Mouse (Mus musculus): ENCODE data around the gene Pdlim1. TPM values are rescaled to one million over a fixed set of nuclear protein-coding genes. Genes with fewer than 3 reads are reported as not detected.

Gene Pdlim1
- total and polyA plus RNA-seq, 2 experiments = 23.6 to 44.6 TPM

- Histone ChIP-seq H3K27ac (replicated peaks; ENCODE audit: insufficient read depth, low read depth, low read length) (no peak overlapping the region), H3K9ac (ENCODE audit: low read depth, low read length) (no peak overlapping the region), H3K4me3 (ENCODE audit: insufficient read depth, low read depth, low read length) (no peak overlapping the region), H3K4me1 (ENCODE audit: control insufficient read depth, insufficient read depth, low read length) (peaks cover 9% of the 10 kb centered on the region), H3K79me2 (ENCODE audit: control insufficient read depth, insufficient read depth, low read length) (peaks cover 2% of the 10 kb centered on the region; the same call in 1 of the 2 replicates), H3K36me3 (ENCODE audit: control insufficient read depth, insufficient read depth, low read length) (no peaks in the 10 kb centered on the region), H3K27me3 (ENCODE audit: control insufficient read depth, insufficient read depth, low read length) (no peaks in the 10 kb centered on the region)
- WGBS = 81% methylated on average over 10 of the region's 10 CpGs
- DNase-seq (ENCODE audit: extremely low read depth, low read depth, low spot score) = no peak
- TF ChIP-seq POLR2A (IDR thresholded peaks at IDR 0.05; ENCODE audit: extremely low read depth, insufficient read depth, low read length) (no peak), CTCF (IDR thresholded peaks at IDR 0.05; ENCODE audit: low read depth, low read length) (no peak)
Measured at GRCm38 (mm10) chr19:40190596-40190995, 81.0 kb downstream of the Pdlim1 start.

DNA sequence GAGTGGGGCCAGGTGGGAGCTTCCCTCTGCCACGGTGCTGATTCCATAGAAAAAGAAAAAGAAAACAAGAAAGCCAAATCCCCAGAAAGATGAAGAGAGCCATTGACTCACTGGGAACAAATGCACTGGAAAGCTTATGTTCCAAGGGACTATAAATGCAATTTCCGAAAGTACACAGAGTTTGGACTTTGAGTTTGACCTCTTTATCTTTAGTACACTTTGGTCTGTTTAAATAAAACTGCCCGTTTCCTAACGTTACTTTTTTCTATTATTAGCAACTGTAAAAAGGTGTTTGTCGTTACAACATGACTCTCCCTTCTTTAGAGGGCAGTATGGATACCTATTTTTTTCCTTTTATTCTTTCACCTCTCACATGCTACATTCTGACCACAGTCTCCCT lies 84.5 kb downstream of the Pdlim1 start, which contains the start of gene Cyp2c70:
Cyp2c70 (minus strand) TSS at position 174 of the 400 bp plus-strand sequence.
- peaks cover 27% of the 10 kb centered on the region for H3K4me1 ChIP-seq (ENCODE audit: control insufficient read depth, insufficient read depth, low read length)
- H3K9ac ChIP-seq (ENCODE audit: low read depth, low read length) = peak within 1 kb of the TSS; percentile 85
- peaks cover 4% of the 10 kb centered on the region; the same call in 1 of the 2 replicates for H3K79me2 ChIP-seq (ENCODE audit: control insufficient read depth, insufficient read depth, low read length)
- WGBS = 11% methylated on average over 5 of the region's 5 CpGs
- H3K27ac ChIP-seq (replicated peaks; ENCODE audit: insufficient read depth, low read depth, low read length) = peak within 1 kb of the TSS; percentile 88
- no peak for TF ChIP-seq POLR2A (IDR thresholded peaks at IDR 0.05; ENCODE audit: extremely low read depth, insufficient read depth, low read length)
- no peak for TF ChIP-seq CTCF (IDR thresholded peaks at IDR 0.05; ENCODE audit: low read depth, low read length)
- peak within 1 kb of the TSS; percentile 75 for H3K4me3 ChIP-seq (ENCODE audit: insufficient read depth, low read depth, low read length)
- no peaks in the 10 kb centered on the region for H3K27me3 ChIP-seq (ENCODE audit: control insufficient read depth, insufficient read depth, low read length)
- peaks cover 9% of the 10 kb centered on the region for H3K36me3 ChIP-seq (ENCODE audit: control insufficient read depth, insufficient read depth, low read length)
- peak; percentile 99 for DNase-seq (ENCODE audit: extremely low read depth, low read depth, low spot score)

GRCm38 (mm10) chr19:40183600-40183999 lies 88.0 kb downstream of the Pdlim1 start:
- no peak for TF ChIP-seq CTCF (IDR thresholded peaks at IDR 0.05; ENCODE audit: low read depth, low read length)
- TF ChIP-seq POLR2A (IDR thresholded peaks at IDR 0.05; ENCODE audit: extremely low read depth, insufficient read depth, low read length) = no peak
- WGBS = 48% methylated on average over 5 of the region's 5 CpGs
- Histone ChIP-seq H3K27me3 (ENCODE audit: control insufficient read depth, insufficient read depth, low read length) (no peaks in the 10 kb centered on the region), H3K36me3 (ENCODE audit: control insufficient read depth, insufficient read depth, low read length) (peaks cover 30% of the 10 kb centered on the region), H3K79me2 (ENCODE audit: control insufficient read depth, insufficient read depth, low read length) (peaks cover 4% of the 10 kb centered on the region; the same call in 1 of the 2 replicates), H3K27ac (replicated peaks; ENCODE audit: insufficient read depth, low read depth, low read length) (no peak overlapping the region; the same call in 1 of the 2 replicates), H3K4me1 (ENCODE audit: control insufficient read depth, insufficient read depth, low read length) (peaks cover 27% of the 10 kb centered on the region), H3K9ac (ENCODE audit: low read depth, low read length) (no peak overlapping the region), H3K4me3 (ENCODE audit: insufficient read depth, low read depth, low read length) (peak overlapping the region; percentile 6; the same call in 1 of the 2 replicates)
- no peak for DNase-seq (ENCODE audit: extremely low read depth, low read depth, low spot score)

GRCm38 (mm10) chr19:40178311-40178710 lies 93.3 kb downstream of the Pdlim1 start:
- WGBS = 71% methylated on average over 4 of the region's 4 CpGs
- Histone ChIP-seq H3K27ac (replicated peaks; ENCODE audit: insufficient read depth, low read depth, low read length) (no peak overlapping the region; the same call in 1 of the 2 replicates), H3K4me1 (ENCODE audit: control insufficient read depth, insufficient read depth, low read length) (peaks cover 4% of the 10 kb centered on the region), H3K4me3 (ENCODE audit: insufficient read depth, low read depth, low read length) (no peak overlapping the region), H3K9ac (ENCODE audit: low read depth, low read length) (no peak overlapping the region), H3K79me2 (ENCODE audit: control insufficient read depth, insufficient read depth, low read length) (no peaks in the 10 kb centered on the region), H3K36me3 (ENCODE audit: control insufficient read depth, insufficient read depth, low read length) (peaks cover 42% of the 10 kb centered on the region), H3K27me3 (ENCODE audit: control insufficient read depth, insufficient read depth, low read length) (no peaks in the 10 kb centered on the region)
- TF ChIP-seq POLR2A (IDR thresholded peaks at IDR 0.05; ENCODE audit: extremely low read depth, insufficient read depth, low read length) = no peak
- TF ChIP-seq CTCF (IDR thresholded peaks at IDR 0.05; ENCODE audit: low read depth, low read length) = no peak
- DNase-seq (ENCODE audit: extremely low read depth, low read depth, low spot score) = peak; percentile 20

Other genes with a start within 250 kb of the Pdlim1 start
- gene Cyp2c54, start 198.0 kb downstream of the Pdlim1 start, total RNA-seq (2014; rRNA removed) = 572 and 995 TPM in 2 replicates
- 179 and 234 TPM in 2 replicates for gene Cyp2c54, start 198.0 kb downstream of the Pdlim1 start, polyA plus RNA-seq (2012; rRNA removed)
- 1,134 and 2,041 TPM in 2 replicates for gene Cyp2c50, start 182.2 kb downstream of the Pdlim1 start, total RNA-seq (2014; rRNA removed)
- 617 and 644 TPM in 2 replicates for gene Cyp2c50, start 182.2 kb downstream of the Pdlim1 start, polyA plus RNA-seq (2012; rRNA removed)
- gene Cyp2c70, start 84.5 kb downstream of the Pdlim1 start, total RNA-seq (2014; rRNA removed) = 611 and 1,231 TPM in 2 replicates
- 211 and 219 TPM in 2 replicates for gene Cyp2c70, start 84.5 kb downstream of the Pdlim1 start, polyA plus RNA-seq (2012; rRNA removed)
- 41.0 and 47.2 TPM in 2 replicates for gene Sorbs1, start 241.9 kb upstream of the Pdlim1 start, total RNA-seq (2014; rRNA removed)
- gene Sorbs1, start 241.9 kb upstream of the Pdlim1 start, polyA plus RNA-seq (2012; rRNA removed) = 10.4 and 12.0 TPM in 2 replicates

All from liver, adult 2 months (tissue).